Mouse (Mus musculus) heart, embryonic 11.5 days (tissue): ENCODE results near the gene Snx25. TPM values are rescaled to one million over a fixed set of nuclear protein-coding genes. Genes with fewer than 3 reads are reported as not detected.

Source experiments
- ATAC-seq: fragments of 200-750 bp; cut with Nextera tagmentation; replicated peaks from 2 replicates; pipeline ENCODE4 v1.8.0; 2017; ENCODE audit warnings: moderate library complexity; ENCODE audit not compliant: insufficient number of reproducible peaks, low FRiP score, low TSS enrichment
- H3K27ac ChIP-seq: fragments of 300-500 bp; sonication (generic); 2 replicates; pipeline ENCODE4 v1.5.1; 2014; ENCODE audit warnings: mild to moderate bottlenecking, low read depth, low read length
- H3K27me3 ChIP-seq: fragments of 300-500 bp; sonication (generic); 2 replicates; pipeline ENCODE4 v1.6.1; 2014; ENCODE audit warnings: mild to moderate bottlenecking, low read length, mixed read lengths; ENCODE audit not compliant: control insufficient read depth, insufficient read depth
- H3K36me3 ChIP-seq: fragments of 300-500 bp; sonication (generic); 2 replicates; pipeline ENCODE4 v1.6.1; 2014; ENCODE audit warnings: mild to moderate bottlenecking, low read length, moderate library complexity, mixed read lengths; ENCODE audit not compliant: control insufficient read depth, insufficient read depth
- H3K4me1 ChIP-seq: fragments of 300-500 bp; sonication (generic); 2 replicates; pipeline ENCODE4 v1.6.1; 2014; ENCODE audit warnings: low read length; ENCODE audit not compliant: control insufficient read depth, insufficient read depth
- H3K4me2 ChIP-seq: fragments of 300-500 bp; sonication (generic); 2 replicates; pipeline ENCODE4 v1.6.1; 2014; ENCODE audit warnings: mild to moderate bottlenecking, moderate library complexity
- H3K4me3 ChIP-seq: fragments of 300-500 bp; sonication (generic); 2 replicates; pipeline ENCODE4 v1.5.1; 2014; ENCODE audit warnings: low read depth, low read length
- H3K9ac ChIP-seq: fragments of 300-500 bp; sonication (generic); 2 replicates; pipeline ENCODE4 v1.6.1; 2014; ENCODE audit warnings: mild to moderate bottlenecking, low read depth, low read length, moderate library complexity
- H3K9me3 ChIP-seq: fragments of 300-500 bp; sonication (generic); replicated peaks from 2 replicates; pipeline ENCODE4 v1.6.1; 2016; ENCODE audit warnings: low read length; ENCODE audit not compliant: control insufficient read depth
- WGBS: fragments of 180-500 bp; shearing (Covaris S2); extraction: QIAGEN DNeasy Blood & Tissue Kit; methylation state at CpG from one replicate; pipeline ENCODE4 v1.1.7; 2014; ENCODE audit not compliant: insufficient replicate concordance; 5-methylcytosine and 5-hydroxymethylcytosine counted together
- polyA plus RNA-seq: library from polyadenylated mRNA; unstranded; fragments of >200 nt; fragmentation: Nextera tagmentation; extraction: Ambion mirVana; gene quantifications from 2 replicates; pipeline ENCODE4 v1.2.1, GENCODE M21; 2014

The Snx25 gene
- polyA plus RNA-seq, 1 experiment from 2014 or later, result 6.6 TPM

DNA sequence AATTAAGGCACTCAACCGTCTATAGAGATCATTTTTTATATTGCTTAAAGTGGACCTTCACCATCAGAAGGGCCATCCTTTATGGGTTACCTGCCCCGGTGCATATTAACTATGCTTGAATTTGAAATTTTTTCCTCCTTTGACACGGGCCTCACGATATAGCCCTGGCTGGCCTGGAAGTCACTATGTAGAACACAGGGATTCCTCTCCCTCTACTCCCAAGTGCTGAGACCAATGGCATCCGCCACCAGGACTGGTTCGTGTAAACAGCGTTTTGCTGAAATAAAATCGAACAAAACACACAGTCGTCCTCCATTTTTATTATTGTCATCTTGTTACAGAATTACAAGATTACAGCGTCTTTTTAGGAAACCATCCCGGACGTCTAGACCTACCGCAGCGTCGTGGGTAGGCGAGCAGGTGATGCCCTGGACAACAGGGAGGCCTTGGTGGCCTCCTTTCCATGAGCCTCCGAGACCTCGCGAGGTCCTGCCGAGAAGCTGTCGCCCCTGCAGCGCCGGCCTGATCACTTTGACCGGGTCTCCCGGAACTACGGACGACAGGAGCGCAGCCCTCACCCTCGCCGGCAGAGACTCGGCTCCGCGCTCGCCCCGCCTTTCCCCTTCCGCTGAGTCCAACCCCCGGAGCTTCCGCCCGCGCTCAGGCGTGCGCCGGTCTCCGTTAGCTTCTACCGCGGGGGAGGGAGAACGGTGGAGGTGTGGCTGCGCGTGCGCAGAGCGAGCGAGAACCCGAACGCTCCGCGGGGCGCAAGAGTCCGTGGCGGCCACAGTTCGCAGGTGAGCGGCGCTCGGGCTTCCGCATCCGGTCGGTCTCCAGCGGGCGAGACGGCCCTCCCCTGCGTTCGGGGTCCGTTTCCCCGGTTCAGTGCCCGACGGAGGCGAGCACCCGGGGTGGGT is 11.3 kb upstream of the Snx25 start:
- peak overlapping the region; percentile 94 for H3K9ac ChIP-seq
- WGBS, result 2% methylated on average over 75 of the region's 77 CpGs
- peak overlapping the region; percentile 80 for H3K4me3 ChIP-seq
- peak; percentile 98 for ATAC-seq
- H3K4me2 ChIP-seq, result peak overlapping the region; percentile 72
- no peaks in the 10 kb centered on the region for H3K9me3 ChIP-seq
- H3K27ac ChIP-seq, result peak overlapping the region; percentile 73
- H3K27me3 ChIP-seq, result no peaks in the 10 kb centered on the region
- peaks cover 5% of the 10 kb centered on the region; the same call in 1 of the 2 replicates for H3K4me1 ChIP-seq
- H3K36me3 ChIP-seq, result no peaks in the 10 kb centered on the region

DNA sequence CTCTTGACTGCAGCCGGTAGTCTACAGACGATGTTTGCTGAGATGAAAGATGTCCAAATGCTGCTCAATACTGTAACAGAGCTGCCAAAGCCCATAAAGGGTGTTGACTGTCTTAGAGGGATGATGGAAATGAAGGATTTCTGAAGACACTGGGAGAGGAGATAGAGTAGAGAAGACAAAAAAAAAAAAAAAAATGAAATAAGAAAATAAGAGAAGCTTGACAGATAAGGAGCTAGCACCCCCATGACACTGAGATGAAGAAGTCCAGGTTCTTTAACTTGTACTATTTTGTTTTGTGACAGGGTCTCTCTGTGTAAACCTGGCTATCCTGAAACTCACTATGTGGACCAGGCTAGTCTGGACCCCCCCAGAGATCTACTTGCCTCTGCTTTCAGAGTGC is 1.1 kb upstream of the Snx25 start:
- Histone ChIP-seq H3K4me2 (peak overlapping the region; percentile 80), H3K9me3 (no peaks in the 10 kb centered on the region), H3K27ac (no peak overlapping the region), H3K36me3 (no peaks in the 10 kb centered on the region), H3K9ac (no peak overlapping the region; the same call in 1 of the 2 replicates), H3K27me3 (peaks cover 5% of the 10 kb centered on the region; the same call in 1 of the 2 replicates), H3K4me3 (no peak overlapping the region), H3K4me1 (no peaks in the 10 kb centered on the region)
- no peak for ATAC-seq
- 44% methylated on average over 2 of the region's 2 CpGs for WGBS

DNA sequence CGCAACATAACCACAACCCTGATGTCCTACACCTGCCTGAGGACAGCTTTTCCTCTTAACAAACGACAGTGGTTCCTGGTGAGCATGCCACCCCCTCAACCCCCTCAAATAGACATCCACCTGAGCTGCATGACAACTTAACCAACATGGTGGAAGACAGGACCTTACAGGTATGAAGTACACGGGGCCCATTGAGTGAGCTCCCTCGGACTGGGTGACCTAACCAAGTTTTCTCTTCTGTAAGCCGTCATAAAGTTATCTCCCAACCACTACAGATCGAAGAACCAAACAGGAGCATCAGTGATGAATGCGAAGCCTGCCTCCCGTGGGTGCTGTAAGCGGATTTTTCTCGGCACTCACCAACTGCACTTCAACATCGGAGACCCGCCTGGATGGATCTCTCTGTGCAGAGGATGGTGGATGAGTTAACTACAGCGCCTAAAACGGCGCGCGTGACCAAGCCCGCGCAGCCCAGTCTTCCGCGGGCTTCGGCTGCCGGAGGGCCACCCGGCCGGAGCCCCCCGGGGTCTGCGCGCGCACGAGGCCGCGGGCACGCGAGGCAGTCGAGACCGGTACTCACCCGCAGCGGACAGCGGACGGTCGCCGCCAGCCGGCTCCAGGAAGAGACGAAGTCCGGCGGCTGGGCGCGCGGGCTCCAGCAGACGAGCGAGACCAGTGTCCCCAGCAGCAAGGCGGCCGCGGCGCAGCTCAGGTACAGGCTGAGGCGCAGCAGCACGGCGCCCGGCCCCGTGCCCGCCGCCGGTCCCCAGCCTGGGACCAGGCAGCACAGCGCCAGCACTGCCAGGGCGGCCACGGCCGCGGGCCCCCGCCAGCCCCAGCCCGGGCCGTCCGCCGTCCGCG is 527 bp downstream of the Snx25 start, which contains the start of gene Cfap97:
TSS of gene Cfap97 (plus strand) at position 570 of the 861 bp plus-strand sequence.
- Histone ChIP-seq H3K4me2 (peak within 1 kb of the TSS; percentile 80), H3K4me1 (no peaks in the 10 kb centered on the region), H3K36me3 (no peaks in the 10 kb centered on the region), H3K9ac (peak within 1 kb of the TSS; percentile 81), H3K9me3 (no peaks in the 10 kb centered on the region), H3K27me3 (peaks cover 5% of the 10 kb centered on the region; the same call in 1 of the 2 replicates), H3K27ac (peak within 1 kb of the TSS; percentile 13; the same call in 1 of the 2 replicates), H3K4me3 (peak within 1 kb of the TSS; percentile 74)
- WGBS, result 1% methylated on average over 74 of the region's 75 CpGs
- peak; percentile 62 for ATAC-seq

DNA sequence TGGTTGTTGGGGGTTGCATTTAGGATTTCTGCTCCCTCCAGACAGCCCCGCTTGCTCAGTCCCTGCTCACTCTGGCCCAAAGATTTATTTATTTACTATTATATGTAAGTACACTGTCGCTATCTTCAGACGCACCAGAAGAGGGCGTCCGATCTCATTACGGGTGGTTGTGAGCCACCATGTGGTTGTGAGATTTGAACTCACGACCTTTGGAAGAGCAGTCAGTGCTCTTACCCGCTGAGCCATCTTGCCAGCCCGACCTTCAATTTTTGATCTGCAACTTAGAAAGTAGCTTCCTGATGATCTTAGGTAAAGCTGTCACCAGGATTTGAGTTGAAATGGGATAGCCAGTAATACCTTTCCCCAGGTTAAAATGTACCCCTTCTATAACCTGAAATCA is 2.2 kb downstream of the Snx25 start:
- Histone ChIP-seq H3K9me3 (no peaks in the 10 kb centered on the region), H3K27me3 (peaks cover 5% of the 10 kb centered on the region; the same call in 1 of the 2 replicates), H3K9ac (no peak overlapping the region), H3K27ac (no peak overlapping the region), H3K4me3 (no peak overlapping the region), H3K4me2 (no peak overlapping the region), H3K36me3 (no peaks in the 10 kb centered on the region), H3K4me1 (peaks cover 3% of the 10 kb centered on the region; the same call in 1 of the 2 replicates)
- ATAC-seq, result no peak
- 76% methylated on average over 9 of the region's 9 CpGs for WGBS

DNA sequence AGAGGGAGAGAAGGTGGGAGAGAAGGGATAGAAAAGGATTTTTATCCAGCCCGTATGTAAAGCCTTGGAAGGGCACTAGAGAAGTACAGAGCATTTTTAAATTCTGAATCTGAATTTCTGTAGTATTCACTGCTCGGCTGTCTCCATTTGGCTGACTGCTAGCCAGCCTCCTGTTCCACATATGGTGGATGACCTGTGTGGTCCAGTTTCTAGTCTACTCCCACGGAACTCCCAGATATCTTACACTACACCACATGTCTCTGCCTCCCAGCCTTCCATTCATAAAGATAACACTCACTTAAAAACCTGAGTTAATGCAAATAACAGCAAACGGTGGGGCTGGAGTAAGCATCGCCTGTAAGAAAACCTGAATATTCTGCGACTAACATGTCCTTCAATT is 2.7 kb downstream of the Snx25 start:
- Histone ChIP-seq H3K36me3 (no peaks in the 10 kb centered on the region), H3K27me3 (0 out of 2 replicates have a peak, but pooled peaks cover 2% of the 10 kb centered on the region), H3K9me3 (no peaks in the 10 kb centered on the region), H3K4me3 (no peak overlapping the region), H3K27ac (no peak overlapping the region), H3K4me1 (peaks cover 3% of the 10 kb centered on the region; the same call in 1 of the 2 replicates), H3K4me2 (no peak overlapping the region), H3K9ac (no peak overlapping the region)
- 79% methylated on average over 6 of the region's 6 CpGs for WGBS
- ATAC-seq, result no peak

DNA sequence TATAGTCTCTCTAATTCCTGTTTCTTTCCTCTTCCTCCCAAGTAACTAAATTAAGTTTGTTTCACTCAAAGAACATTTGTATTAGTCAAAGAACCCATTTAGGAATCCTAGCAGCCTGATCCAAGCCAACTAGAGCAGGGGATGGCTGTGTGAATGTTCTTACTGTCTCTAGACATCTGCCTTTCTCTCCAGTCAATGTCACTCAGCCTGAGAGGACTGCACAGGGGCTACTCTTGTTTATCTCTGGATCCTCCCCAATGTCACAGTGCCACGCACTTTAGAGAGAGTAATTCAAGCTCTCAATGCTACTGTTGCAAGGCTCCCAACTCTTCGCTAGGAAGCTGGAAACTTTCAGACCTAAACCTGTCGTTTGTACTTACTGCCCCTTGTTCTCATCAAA is 5.8 kb downstream of the Snx25 start:
- Histone ChIP-seq H3K4me1 (peaks cover 9% of the 10 kb centered on the region), H3K9me3 (no peaks in the 10 kb centered on the region), H3K9ac (0 out of 2 replicates have a peak overlapping the region, but pooled peaks have one; percentile 24), H3K4me2 (peak overlapping the region; percentile 31), H3K36me3 (no peaks in the 10 kb centered on the region), H3K27ac (no peak overlapping the region), H3K4me3 (no peak overlapping the region), H3K27me3 (no peaks in the 10 kb centered on the region)
- no peak for ATAC-seq
- WGBS, result 26% methylated on average over 3 of the region's 3 CpGs

- Histone ChIP-seq H3K4me1 (peaks cover 9% of the 10 kb centered on the region), H3K9ac (no peak overlapping the region), H3K27me3 (no peaks in the 10 kb centered on the region), H3K36me3 (no peaks in the 10 kb centered on the region), H3K4me3 (no peak overlapping the region), H3K9me3 (no peaks in the 10 kb centered on the region), H3K4me2 (no peak overlapping the region), H3K27ac (no peak overlapping the region)
- ATAC-seq, result no peak
- 47% methylated on average over 1 of the region's 1 CpGs for WGBS
These were observed 8.0 kb downstream of the Snx25 start for GRCm38 (mm10) chr8:46143924-46144323.

DNA sequence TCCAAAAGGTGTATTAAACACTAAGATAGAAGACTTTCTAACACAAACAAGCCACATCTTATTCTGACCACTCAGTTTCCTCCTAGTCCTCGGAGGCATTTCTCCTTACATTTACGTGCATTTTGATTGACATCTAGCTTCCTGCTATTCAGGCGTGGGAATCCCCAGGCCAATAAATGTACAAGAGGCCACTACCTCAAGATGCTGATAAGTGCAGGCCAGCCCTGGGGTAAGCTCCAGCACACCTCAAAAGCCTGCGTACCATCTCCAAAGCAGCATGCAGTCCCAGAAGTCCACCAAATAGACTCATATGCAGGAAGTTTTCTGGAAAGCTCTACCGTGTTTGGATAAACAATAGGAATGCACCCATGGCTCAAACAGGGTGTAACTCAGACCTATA is 8.5 kb downstream of the Snx25 start:
- no peak overlapping the region for H3K4me2 ChIP-seq
- H3K9me3 ChIP-seq, result no peaks in the 10 kb centered on the region
- no peak overlapping the region for H3K27ac ChIP-seq
- peaks cover 9% of the 10 kb centered on the region for H3K4me1 ChIP-seq
- no peaks in the 10 kb centered on the region for H3K27me3 ChIP-seq
- no peak for ATAC-seq
- no peak overlapping the region for H3K9ac ChIP-seq
- H3K4me3 ChIP-seq, result no peak overlapping the region
- no peaks in the 10 kb centered on the region for H3K36me3 ChIP-seq
- 51% methylated on average over 5 of the region's 5 CpGs for WGBS
